ENCODE assay signal across 8 mouse cellular contexts in genomic region chr13:21881878-21882669, GRCm38 (mm10). TPM values are rescaled to one million over a fixed set of nuclear protein-coding genes. Genes with fewer than 3 reads are reported as not detected.
A peak's percentile ranks its signal among the peaks of the same experiment; 100 is the strongest.
DNase-seq lines count a peak whose midpoint lies in the region; ATAC-seq and TF ChIP-seq lines count a peak whose summit lies in the region.

No protein-coding gene starts in this region.

- DNase-seq in ES-E14 (ENCODE audit: low read depth, low spot score): peak; percentile 69
- DNase-seq in embryo, embryonic 11.5 days (ENCODE audit: low read depth, low spot score): peak; percentile 55
- DNase-seq in heart, postnatal 0 days (ENCODE audit: low spot score): no peak
- DNase-seq in layer of hippocampus, adult 9-10 months (ENCODE audit: low spot score): peak; percentile 11

- H3K4me3 ChIP-seq in C2C12 (ENCODE audit: insufficient read depth, poor library complexity, severe bottlenecking) (peak overlapping the region; percentile 29), ES-E14 (ENCODE audit: insufficient read depth in 1 of 2, low read depth in 1 of 2, low read length in 2 of 2, poor library complexity in 1 of 2, severe bottlenecking in 1 of 2) (peak overlapping the region; percentile 78 to 88)
- peak overlapping the region; percentile 36 for H3K4me3 ChIP-seq in heart, postnatal 0 days (ENCODE audit: low read depth, low read length)
- H3K4me3 ChIP-seq in stomach, embryonic 14.5 days (ENCODE audit: low read depth, low read length): peak overlapping the region; percentile 25

- H3K79me2 ChIP-seq in C2C12 (ENCODE audit: control insufficient read depth, insufficient read depth): no peaks in the 10 kb centered on the region

- no peak for ATAC-seq in heart, postnatal 0 days (ENCODE audit: insufficient read depth, low read depth)
- ATAC-seq in megakaryocyte-erythroid progenitor cell, adult 5-6 weeks (replicated peaks; ENCODE audit: low FRiP score, low TSS enrichment, poor library complexity, severe bottlenecking): peak; percentile 55
- no peak for ATAC-seq in stomach, embryonic 14.5 days (ENCODE audit: insufficient number of reproducible peaks, insufficient read depth, low FRiP score, low read depth)
- ATAC-seq in cerebellum, adult (ENCODE audit: insufficient number of reproducible peaks, low FRiP score, low TSS enrichment): no peak

- H3K9ac ChIP-seq in ES-E14 (ENCODE audit: insufficient read depth, low read depth, low read length, poor library complexity, severe bottlenecking): peak overlapping the region; percentile 53; the same call in 1 of the 2 replicates
- H3K9ac ChIP-seq in heart, postnatal 0 days (replicated peaks; ENCODE audit: low read depth, low read length): no peak overlapping the region
- peak overlapping the region; percentile 2; the same call in 1 of the 2 replicates for H3K9ac ChIP-seq in stomach, embryonic 14.5 days (replicated peaks; ENCODE audit: low read depth, low read length)

- WGBS in heart, postnatal 0 days: 6% methylated on average over 27 of the region's 27 CpGs
- WGBS in stomach, embryonic 14.5 days: 6% methylated on average over 27 of the region's 27 CpGs

- H3K36me3 ChIP-seq in C2C12 (ENCODE audit: control insufficient read depth, insufficient read depth): no peaks in the 10 kb centered on the region
- no peaks in the 10 kb centered on the region for H3K36me3 ChIP-seq in ES-E14 (ENCODE audit: control insufficient read depth, insufficient read depth, low read length, poor library complexity, severe bottlenecking)
- no peaks in the 10 kb centered on the region for H3K36me3 ChIP-seq in heart, postnatal 0 days (replicated peaks; ENCODE audit: control insufficient read depth, insufficient read depth, low read length)
- no peaks in the 10 kb centered on the region for H3K36me3 ChIP-seq in stomach, embryonic 14.5 days (ENCODE audit: control insufficient read depth, insufficient read depth, low read length)

- H3K27me3 ChIP-seq in C2C12 (ENCODE audit: control insufficient read depth, insufficient read depth, insufficient read length): no peaks in the 10 kb centered on the region
- H3K27me3 ChIP-seq in heart, postnatal 0 days (ENCODE audit: control insufficient read depth, insufficient read depth, low read length): no peaks in the 10 kb centered on the region
- no peaks in the 10 kb centered on the region for H3K27me3 ChIP-seq in stomach, embryonic 14.5 days (ENCODE audit: control insufficient read depth, insufficient read depth, low read length)

- H3ac ChIP-seq in C2C12 (ENCODE audit: control insufficient read depth, insufficient read length, low read depth): peak overlapping the region; percentile 48

- TF ChIP-seq EP300 in heart, postnatal 0 days (IDR thresholded peaks at IDR 0.05; ENCODE audit: low read depth): no peak

- no peak for TF ChIP-seq CTCF in C2C12 (IDR thresholded peaks at IDR 0.05; ENCODE audit: control insufficient read depth, insufficient read depth, insufficient read length)
- no peak for TF ChIP-seq CTCF in heart, postnatal 0 days (IDR thresholded peaks at IDR 0.05; ENCODE audit: low read depth)

- peaks cover 0 to 3% of the 10 kb centered on the region in 2 experiments; a peak in 1 of 4 replicates for H3K4me1 ChIP-seq in ES-E14 (ENCODE audit: control insufficient read depth in 2 of 2, insufficient read depth in 2 of 2, low read length in 2 of 2, poor library complexity in 1 of 2)
- no peaks in the 10 kb centered on the region for H3K4me1 ChIP-seq in heart, postnatal 0 days (ENCODE audit: control insufficient read depth, insufficient read depth)
- no peaks in the 10 kb centered on the region for H3K4me1 ChIP-seq in stomach, embryonic 14.5 days (ENCODE audit: control insufficient read depth, insufficient read depth, low read length)

- no peak overlapping the region for H3K27ac ChIP-seq in ES-E14 (ENCODE audit: insufficient read depth, low read depth, low read length, poor library complexity, severe bottlenecking)
- H3K27ac ChIP-seq in heart, postnatal 0 days (ENCODE audit: low read depth): no peak overlapping the region
- no peak overlapping the region for H3K27ac ChIP-seq in stomach, embryonic 14.5 days (ENCODE audit: low read length)

- no peaks in the 10 kb centered on the region for H3K9me3 ChIP-seq in ES-E14 (ENCODE audit: control insufficient read depth, insufficient read depth, low read depth, low read length)
- H3K9me3 ChIP-seq in heart, postnatal 0 days (replicated peaks; ENCODE audit: control insufficient read depth, low read length): no peaks in the 10 kb centered on the region
- H3K9me3 ChIP-seq in stomach, embryonic 14.5 days (ENCODE audit: control insufficient read depth, low read depth, low read length): no peaks in the 10 kb centered on the region

- H3K4me2 ChIP-seq in heart, postnatal 0 days (ENCODE audit: low read depth, low read length): peak overlapping the region; percentile 56
- peak overlapping the region; percentile 37 for H3K4me2 ChIP-seq in stomach, embryonic 14.5 days (replicated peaks; ENCODE audit: low read depth, low read length)

- no peaks in the 10 kb centered on the region for H3K79me3 ChIP-seq in C2C12 (ENCODE audit: low read depth)

- in situ Hi-C loops in ES-E14 (cut with MboI; ENCODE audit: low sequenced_read_pairs in 2 of 2, unreplicated experiment in 2 of 2): no loop called here

TF ChIP-seq in C2C12, 6 proteins besides CTCF, POLR2A, EP300 and RAD21:
- TF ChIP-seq CEBPB (IDR thresholded peaks at IDR 0.05; ENCODE audit: low read depth): no peak
- TF ChIP-seq USF1 (IDR thresholded peaks at IDR 0.05; ENCODE audit: low read depth): no peak
- TF ChIP-seq MYOD1 (IDR thresholded peaks at IDR 0.05; ENCODE audit: control insufficient read depth, insufficient read length, low read depth): no peak
- TF ChIP-seq MAX (IDR thresholded peaks at IDR 0.05): no peak
- TF ChIP-seq MYOG (IDR thresholded peaks at IDR 0.05; ENCODE audit: control insufficient read depth, extremely low read depth, insufficient read length): no peak
- no peak for TF ChIP-seq FOSL1 (IDR thresholded peaks at IDR 0.05; ENCODE audit: insufficient read depth, low read length, poor library complexity, severe bottlenecking)
TF ChIP-seq in C2C12: peak in this region for 0.

TF ChIP-seq in ES-E14, 5 proteins besides CTCF, POLR2A, EP300 and RAD21:
- TF ChIP-seq MAFK (IDR thresholded peaks at IDR 0.05; ENCODE audit: insufficient read depth, low read depth, low read length) (peak; percentile 91), ZNF384 (IDR thresholded peaks at IDR 0.05; ENCODE audit: low read depth, low read length) (no peak), CHD2 (IDR thresholded peaks at IDR 0.05; ENCODE audit: low read depth, low read length) (no peak), ZC3H11A (IDR thresholded peaks at IDR 0.05; ENCODE audit: borderline replicate concordance, low read depth, low read length) (no peak), HCFC1 (IDR thresholded peaks at IDR 0.05; ENCODE audit: borderline replicate concordance, insufficient read depth, low read length) (no peak)
TF ChIP-seq in ES-E14: peak in this region for 1.

RNA-seq across cellular contexts. Expression of gene Hist1h2br, which starts 48.5 kb away (rescaled TPM):
- polyA plus RNA-seq in C2C12 (2012; fragmentation: generic; extraction: Trizol): 19.7 TPM
- 1,712 and 2,111 TPM in 2 replicates for total RNA-seq in ES-E14 (2012; rRNA removed)
- 929 and 1,160 TPM in 2 replicates for total RNA-seq in heart, postnatal 0 days (2014; rRNA removed; ENCODE audit: low replicate concordance)
- polyA plus RNA-seq in heart, postnatal 0 days (2015; fragmentation: Nextera tagmentation; extraction: Ambion mirVana): 5.2 and 6.5 TPM in 2 replicates
- total RNA-seq in megakaryocyte-erythroid progenitor cell, adult 5-6 weeks (2014; fragmentation: Nextera tagmentation): 372 and 874 TPM in 2 replicates
- total RNA-seq in megakaryocyte-erythroid progenitor cell, adult 5-6 weeks (2017): 126 and 201 TPM in 2 replicates
- polyA plus RNA-seq in stomach, embryonic 14.5 days (2014; fragmentation: Nextera tagmentation; extraction: Ambion mirVana): 24.3 and 25.5 TPM in 2 replicates

RNA-seq across cellular contexts. Expression of gene Hist1h2ap, which starts 48.8 kb away (rescaled TPM):
- polyA plus RNA-seq in C2C12 (2012; fragmentation: generic; extraction: Trizol): 2,018 TPM
- total RNA-seq in ES-E14 (2012; rRNA removed): 3,404 and 3,578 TPM in 2 replicates
- 1,615 and 1,927 TPM in 2 replicates for total RNA-seq in heart, postnatal 0 days (2014; rRNA removed; ENCODE audit: low replicate concordance)
- 664 and 726 TPM in 2 replicates for polyA plus RNA-seq in heart, postnatal 0 days (2015; fragmentation: Nextera tagmentation; extraction: Ambion mirVana)
- total RNA-seq in megakaryocyte-erythroid progenitor cell, adult 5-6 weeks (2014; fragmentation: Nextera tagmentation): 177 TPM in 2 replicates
- 4,662 and 4,902 TPM in 2 replicates for total RNA-seq in megakaryocyte-erythroid progenitor cell, adult 5-6 weeks (2017)
- 3,565 and 4,516 TPM in 2 replicates for polyA plus RNA-seq in stomach, embryonic 14.5 days (2014; fragmentation: Nextera tagmentation; extraction: Ambion mirVana)

RNA-seq across cellular contexts. Expression of gene Hist1h4n, which starts 50.1 kb away (rescaled TPM):
- polyA plus RNA-seq in C2C12 (2012; fragmentation: generic; extraction: Trizol): 17.3 TPM
- total RNA-seq in ES-E14 (2012; rRNA removed): 2,365 and 3,405 TPM in 2 replicates
- total RNA-seq in heart, postnatal 0 days (2014; rRNA removed; ENCODE audit: low replicate concordance): 3,661 and 3,822 TPM in 2 replicates
- 2.0 and 2.4 TPM in 2 replicates for polyA plus RNA-seq in heart, postnatal 0 days (2015; fragmentation: Nextera tagmentation; extraction: Ambion mirVana)
- 49.1 and 171 TPM in 2 replicates for total RNA-seq in megakaryocyte-erythroid progenitor cell, adult 5-6 weeks (2014; fragmentation: Nextera tagmentation)
- total RNA-seq in megakaryocyte-erythroid progenitor cell, adult 5-6 weeks (2017): 1,378 and 1,797 TPM in 2 replicates
- polyA plus RNA-seq in stomach, embryonic 14.5 days (2014; fragmentation: Nextera tagmentation; extraction: Ambion mirVana): 18.2 and 28.4 TPM in 2 replicates

Comparison
In these comparisons a context has a peak if more than half of its experiments do, and no peak if none do; other contexts are left out.
1. H3K4me3 ChIP-seq: peak in every context shown above with its lines; median percentile 83 in ES-E14; 36 in heart, postnatal 0 days; 29 in C2C12; 25 in stomach, embryonic 14.5 days.